Mouse (Mus musculus) layer of hippocampus, adult 8-10 months (tissue): ENCODE results near the gene Erv3. TPM values are rescaled to one million over a fixed set of nuclear protein-coding genes. Genes with fewer than 3 reads are reported as not detected.
"Not testable (repeated sequence)": the region's sequence is repeated elsewhere in the genome, so short reads cannot be mapped to it uniquely, and the experiment has no call there.

Source experiments
- DNase-seq, 2 experiments: peaks; one replicate each; pipeline ENCODE4 v3.0.0; 2022; ENCODE audit warnings: low spot score in 2 of 2
- total RNA-seq, 4 experiments: library from RNA; stranded (reverse); gene quantifications; 2 replicates each; pipeline ENCODE4 v1.2.4; 2022

Erv3 gene
- total RNA-seq, 4 experiments from 2014 or later: 0.12 to 0.36 (median 0.29) TPM

- no peak for DNase-seq
Observed at GRCm38 (mm10) chr2:131864262-131864796, 4.8 kb upstream of the Erv3 start.

DNA sequence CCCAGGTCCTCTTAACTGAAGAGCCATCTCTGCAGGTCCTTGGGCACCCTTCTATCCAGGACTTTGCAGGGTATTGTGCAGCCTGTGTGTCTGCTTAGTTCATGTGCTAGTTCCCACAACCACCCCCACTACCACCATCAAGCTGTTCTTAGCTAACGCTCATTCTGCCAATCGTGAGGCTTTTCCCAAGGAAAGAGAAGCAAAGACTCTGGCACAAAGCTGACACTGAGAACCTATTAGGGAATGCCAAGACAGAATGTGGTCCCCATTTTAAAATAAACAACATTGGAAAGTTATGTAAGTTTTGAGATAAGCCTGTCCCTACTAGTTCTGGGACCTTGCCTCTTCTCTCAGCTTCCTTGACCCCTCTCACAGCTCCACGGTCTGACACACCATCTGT, 3.9 kb upstream of the Erv3 start:
- no peak for DNase-seq

DNA sequence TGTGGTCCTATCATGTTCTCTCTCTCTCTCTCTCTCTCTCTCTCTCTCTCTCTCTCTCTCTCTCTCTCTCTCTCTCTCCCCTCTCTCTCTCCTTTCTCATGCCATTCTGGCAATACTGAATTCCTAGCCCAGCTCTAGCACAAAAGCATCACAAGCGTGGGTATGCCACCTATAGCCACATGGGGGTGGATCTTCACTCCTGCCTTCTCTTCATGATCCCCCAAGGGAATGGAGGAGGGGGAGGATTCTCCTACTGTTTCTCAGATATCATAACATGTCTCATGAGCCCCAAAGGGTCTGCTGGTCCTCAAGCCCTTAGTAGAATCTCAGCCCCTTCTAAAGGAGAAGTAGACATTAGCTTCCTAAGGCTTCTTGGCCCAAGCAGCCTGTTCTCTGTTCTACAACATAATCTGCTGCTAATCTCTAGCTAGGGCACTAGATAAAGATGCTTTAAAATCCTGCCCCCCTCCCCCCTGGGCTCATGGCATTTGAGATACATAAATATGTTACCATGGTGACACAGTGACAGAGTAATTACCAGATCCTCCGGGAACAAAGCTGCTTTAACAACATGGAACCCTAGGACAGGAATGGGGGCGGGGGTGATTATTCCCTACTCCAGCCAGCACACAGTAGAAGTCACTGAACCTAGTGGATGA, 3.2 kb upstream of the Erv3 start:
- DNase-seq: no peak

DNA sequence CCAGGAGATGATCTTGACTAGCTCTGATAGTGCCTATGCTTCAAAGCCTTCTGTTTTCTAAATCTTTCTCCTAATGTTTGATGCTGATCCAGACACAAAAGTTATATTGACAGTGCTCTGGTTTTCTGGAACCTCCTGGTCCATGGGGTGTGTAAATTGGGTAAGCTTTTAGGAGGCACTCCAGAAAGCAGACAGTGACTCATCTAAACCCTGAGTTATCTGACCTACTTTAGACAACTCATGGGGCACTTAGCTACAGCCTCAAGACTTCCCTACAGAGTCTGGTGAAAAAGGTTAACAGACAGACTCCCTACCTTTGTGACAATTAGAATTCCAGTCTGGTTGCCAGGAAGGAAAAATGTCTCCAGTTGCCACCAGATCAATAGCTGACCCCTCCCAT, 1.7 kb downstream of the Erv3 start:
- DNase-seq: no peak

DNA sequence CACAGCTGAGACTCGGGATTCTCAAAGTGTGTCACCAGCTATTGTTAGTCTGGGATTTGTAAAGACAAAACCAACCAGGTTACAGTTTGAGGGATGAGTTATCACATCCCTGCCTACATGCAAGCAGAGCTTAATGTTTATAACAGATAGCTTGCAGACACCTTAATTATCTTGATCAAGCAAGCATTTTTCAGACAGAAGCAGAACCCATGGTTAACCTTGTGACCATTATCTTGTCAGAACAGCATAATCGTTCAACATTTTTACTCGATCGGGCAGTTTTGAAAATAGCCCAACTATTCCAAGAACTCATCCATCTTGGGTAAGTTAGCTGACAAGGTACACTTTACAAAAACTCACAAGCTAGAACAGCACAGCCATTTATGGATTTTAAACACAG, 5.8 kb downstream of the Erv3 start:
- no peak for DNase-seq

DNA sequence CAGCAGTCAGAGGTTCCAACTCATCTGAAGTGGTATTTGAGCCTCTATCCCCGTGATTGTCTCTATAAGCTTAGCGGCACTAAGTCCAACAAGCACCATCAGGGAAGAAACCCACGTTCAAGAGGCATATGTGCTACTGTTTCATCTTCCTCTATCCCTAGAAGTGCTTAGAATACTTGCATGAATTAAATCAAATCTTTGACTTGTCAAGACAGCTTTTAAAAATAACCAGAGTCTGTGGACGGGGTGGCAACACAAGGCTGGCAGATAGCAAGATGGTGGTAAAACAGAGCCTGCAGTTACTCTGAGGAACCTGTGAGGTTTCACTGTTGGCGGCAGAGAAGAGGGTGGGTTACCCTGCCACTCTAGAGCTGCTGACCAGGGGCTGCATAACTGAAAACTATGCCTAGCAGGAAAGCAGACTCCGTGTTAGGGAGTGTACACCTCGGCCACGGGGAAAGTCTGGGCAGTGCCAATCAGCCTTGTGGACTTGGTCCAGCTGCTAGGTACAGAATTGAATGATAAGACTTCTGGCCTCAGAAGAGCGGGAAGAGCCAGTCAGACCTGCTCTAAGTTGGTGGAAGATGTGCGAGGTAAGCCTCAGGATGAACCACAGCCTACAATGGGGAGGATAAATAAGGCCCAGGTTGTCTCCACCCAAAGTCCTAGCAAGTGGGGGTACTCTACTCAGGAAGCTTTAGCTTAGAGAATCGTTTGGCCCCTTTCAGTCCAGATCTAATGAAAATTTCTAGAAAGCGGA, 8.0 kb downstream of the Erv3 start:
- no peak for DNase-seq

DNA sequence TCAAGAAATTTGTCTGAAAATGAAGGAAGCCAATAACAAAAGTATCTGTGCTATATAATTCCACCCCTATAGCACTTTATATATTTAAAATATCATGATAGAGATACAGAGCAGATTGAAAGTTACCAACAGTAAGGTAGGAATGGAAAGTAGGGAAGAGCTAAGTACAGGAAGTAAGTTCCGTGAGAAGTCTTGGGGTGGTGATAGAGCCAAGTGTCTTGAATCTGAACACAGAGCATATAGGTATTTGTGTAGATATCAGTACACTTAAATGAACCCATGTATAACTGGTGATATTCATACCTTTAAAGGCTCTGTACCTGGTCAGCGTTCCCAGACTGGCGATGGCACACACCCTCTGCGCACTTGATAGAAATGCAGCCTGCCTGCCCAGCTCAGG, 9.5 kb downstream of the Erv3 start:
- DNase-seq: no peak

- peak; percentile 70 for DNase-seq
Observed at GRCm38 (mm10) chr2:131847501-131848359, 11.8 kb downstream of the Erv3 start.

DNA sequence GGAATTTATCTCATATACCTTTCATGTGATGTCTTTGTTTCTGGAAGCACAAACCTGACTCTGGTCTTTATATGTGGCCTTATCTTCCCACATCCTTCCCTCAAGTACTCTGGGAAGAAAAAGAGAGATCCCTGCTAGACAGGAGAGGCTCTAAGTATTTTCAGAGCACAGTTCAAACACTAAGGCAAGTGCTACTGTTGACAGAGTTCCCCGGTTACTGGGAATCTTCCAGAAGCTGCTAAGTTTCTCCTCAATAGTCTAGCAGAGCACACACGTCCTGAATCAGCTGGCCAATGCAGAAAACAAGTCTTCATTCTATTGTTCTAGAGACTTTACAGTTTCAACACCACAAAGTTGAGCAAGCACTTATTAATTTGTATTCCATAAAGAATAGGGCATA, 12.7 kb downstream of the Erv3 start:
- DNase-seq: no peak

DNA sequence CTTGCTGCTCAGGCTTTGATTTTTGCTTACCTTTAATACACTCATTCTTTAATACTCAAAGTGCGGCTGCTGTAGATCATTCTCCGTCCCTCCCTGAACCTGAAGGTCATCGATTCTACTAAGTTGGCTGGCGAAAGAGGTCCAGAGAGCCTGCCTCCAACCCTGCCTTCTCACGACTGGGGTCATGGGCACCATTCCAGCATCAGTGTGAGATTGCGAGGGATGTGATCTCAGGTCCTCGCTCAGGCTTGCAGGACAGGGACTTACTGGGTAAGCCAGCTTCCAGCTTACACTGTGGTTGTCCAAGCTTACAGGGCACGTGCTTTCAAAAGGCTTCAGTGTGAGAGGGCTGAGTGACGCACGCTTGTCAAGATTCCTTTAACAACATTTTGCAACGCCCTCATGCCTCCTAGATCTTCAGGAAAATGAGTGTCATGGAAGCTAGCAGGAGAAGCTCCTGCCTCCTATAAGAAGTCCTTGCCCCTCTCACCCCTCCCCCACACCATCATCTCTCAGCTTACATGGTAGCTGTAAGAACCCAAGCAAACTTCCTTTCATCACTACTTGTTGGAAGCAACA, 13.3 kb downstream of the Erv3 start:
- DNase-seq: no peak

DNA sequence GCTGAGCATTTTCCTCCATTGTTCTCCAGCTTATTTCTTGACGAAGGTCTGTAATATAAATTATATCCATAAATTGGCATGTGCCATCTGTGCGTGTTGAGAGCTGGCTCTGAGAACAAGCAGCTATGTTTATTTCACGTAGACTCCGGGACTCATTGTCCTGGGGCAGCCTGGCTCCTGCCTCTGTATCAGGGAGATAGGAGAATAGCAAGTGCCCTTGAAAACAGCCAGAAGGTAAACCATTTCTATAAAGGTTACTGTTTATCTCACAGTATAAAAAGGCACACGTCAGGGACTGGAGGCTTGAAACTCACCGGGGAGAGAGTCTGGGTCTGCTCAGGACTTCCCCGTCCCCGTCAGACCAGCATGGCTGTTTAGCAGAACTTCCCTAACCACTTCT, 13.9 kb downstream of the Erv3 start:
- DNase-seq: no peak

DNA sequence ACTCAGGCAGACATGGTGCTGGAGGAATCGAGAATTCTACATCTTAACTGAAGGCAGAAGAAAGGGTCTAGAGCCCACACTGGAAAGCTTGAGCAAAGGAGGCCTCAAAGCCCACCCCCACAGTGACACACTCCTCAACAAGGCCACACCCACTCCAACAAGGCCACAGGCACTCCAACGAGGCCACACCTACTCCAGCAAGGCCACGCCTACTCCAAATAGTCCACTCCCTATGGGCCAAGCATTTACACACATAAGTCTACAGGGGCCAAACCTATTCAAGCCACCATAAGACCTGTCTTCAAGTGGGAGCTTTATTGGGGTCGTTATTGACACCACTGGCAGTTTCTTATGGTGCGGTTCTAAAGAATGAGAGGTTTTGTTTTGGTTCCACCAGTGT, 17.0 kb downstream of the Erv3 start:
- no peak for DNase-seq

GRCm38 (mm10) chr2:131841321-131841693, 18.2 kb downstream of the Erv3 start:
- no peak for DNase-seq

- no peak for DNase-seq
Observed at GRCm38 (mm10) chr2:131840611-131841320, 18.8 kb downstream of the Erv3 start.

- DNase-seq: no peak
Observed at GRCm38 (mm10) chr2:131834296-131834695, 25.3 kb downstream of the Erv3 start.

DNA sequence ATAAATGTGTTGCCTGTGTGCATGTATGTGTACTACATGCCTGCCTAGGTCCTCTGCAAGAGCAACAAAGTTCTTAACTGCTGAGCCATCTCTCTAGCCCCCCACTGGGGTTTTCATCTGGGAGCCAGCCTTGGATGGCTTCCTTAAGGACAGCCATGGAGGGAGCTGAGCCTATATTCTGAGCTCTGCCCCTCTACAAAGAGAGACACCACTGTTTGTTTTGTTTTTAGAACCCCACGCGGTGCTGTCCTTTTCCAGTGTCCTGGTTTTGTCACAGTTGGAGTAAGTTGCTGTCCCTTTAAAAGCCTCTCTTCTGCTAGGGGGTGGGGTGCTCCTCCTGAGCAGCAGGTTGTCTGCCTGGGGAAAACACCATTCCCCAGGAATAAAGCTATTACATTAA, 27.7 kb downstream of the Erv3 start:
- DNase-seq: no peak

DNA sequence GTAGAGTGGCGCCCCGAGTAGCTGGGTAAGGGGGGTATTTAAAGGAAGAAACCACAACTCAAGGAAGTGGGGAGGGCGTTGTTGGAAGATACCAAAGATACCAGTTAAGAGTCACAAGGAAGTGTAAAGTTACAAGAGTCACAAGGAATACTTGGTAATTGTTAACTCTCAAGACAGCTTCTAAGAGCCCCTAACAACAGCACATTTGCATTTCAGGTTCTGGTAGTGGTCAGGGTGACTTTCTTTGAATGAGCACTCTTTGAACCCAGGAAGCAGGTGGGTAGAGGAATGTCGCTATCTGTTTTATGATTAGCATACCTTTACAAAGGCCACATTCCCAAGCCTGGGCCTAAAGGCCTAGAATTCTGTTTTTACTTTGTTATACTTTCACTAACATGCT, 28.6 kb downstream of the Erv3 start:
- DNase-seq: not testable (repeated sequence)

- DNase-seq: peak; percentile 70 to 73
Observed at GRCm38 (mm10) chr2:131827999-131828975, 31.3 kb downstream of the Erv3 start.

DNA sequence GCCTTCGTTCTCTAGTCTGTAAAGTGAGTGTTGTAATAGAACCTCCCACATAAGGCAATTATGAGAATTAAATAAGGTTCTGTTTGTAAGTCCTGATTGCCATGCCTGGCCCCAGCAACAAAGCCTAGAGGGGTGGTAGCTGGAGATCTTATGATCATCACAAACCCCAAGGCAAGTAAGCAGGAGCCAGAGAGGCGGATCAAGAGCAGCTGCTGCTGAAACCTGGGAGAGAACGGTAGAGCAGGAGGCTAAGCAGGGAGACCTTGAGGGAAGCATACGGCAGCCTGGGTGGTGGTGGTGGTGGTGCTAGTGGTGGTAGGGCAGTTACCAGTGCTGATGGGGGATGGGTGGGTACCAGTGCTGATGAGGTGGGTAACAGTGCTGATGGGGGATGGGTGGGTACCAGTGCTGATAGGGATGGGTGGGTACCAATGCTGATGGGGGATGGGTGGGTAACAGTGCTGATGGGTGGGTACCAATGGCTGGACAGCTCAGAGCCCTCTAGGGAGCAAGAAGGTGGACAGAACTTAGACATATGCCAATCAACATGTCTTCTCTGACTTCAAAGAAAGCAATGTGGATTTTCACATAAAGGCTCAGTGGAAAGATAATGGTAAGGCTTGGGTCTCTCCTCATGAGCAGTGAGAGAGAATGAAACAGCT, 32.4 kb downstream of the Erv3 start:
- no peak for DNase-seq
